Mouse (Mus musculus): ENCODE data around the gene Vrk3. TPM values are rescaled to one million over a fixed set of nuclear protein-coding genes. Genes with fewer than 3 reads are reported as not detected.

Vrk3 gene
- polyA plus RNA-seq, 1 experiment from 2014 or later, result 46.9 TPM

DNA sequence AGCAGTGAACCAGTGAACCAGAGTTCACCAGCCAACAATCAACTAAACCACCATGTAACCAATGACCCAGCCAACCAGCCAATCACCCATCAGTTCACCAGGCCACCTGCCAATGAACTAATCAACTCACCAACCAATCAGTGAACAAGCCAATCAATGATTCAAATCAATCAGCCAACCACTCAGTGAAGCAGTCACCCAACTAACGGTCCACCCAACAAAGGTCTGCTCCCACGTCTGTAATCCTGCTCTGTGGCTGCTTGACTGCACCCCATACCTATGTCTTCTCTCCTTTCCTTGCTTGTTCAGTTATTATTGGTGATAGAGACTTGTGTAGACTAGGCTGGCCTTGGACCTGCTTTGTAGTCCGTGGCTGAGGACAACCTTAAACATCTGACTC, 65.8 kb downstream of the Vrk3 start:
- Histone ChIP-seq H3K4me3 (ENCODE audit: low read length) (no peak overlapping the region), H3K9ac (ENCODE audit: low read length) (no peak overlapping the region), H3K27ac (ENCODE audit: low read length) (no peak overlapping the region), H3K36me3 (ENCODE audit: control insufficient read depth, insufficient read depth, low read length) (peaks cover 7% of the 10 kb centered on the region), H3K4me2 (ENCODE audit: low read depth, low read length) (no peak overlapping the region), H3K9me3 (ENCODE audit: control insufficient read depth, low read length) (no peaks in the 10 kb centered on the region), H3K27me3 (ENCODE audit: control insufficient read depth, insufficient read depth, low read depth, low read length) (no peaks in the 10 kb centered on the region), H3K4me1 (replicated peaks; ENCODE audit: control insufficient read depth, insufficient read depth, low read length) (peaks cover 21% of the 10 kb centered on the region)
- WGBS, result 88% methylated on average over 3 of the region's 3 CpGs
- no peak for ATAC-seq (ENCODE audit: low read depth)

- H3K9me3 ChIP-seq (ENCODE audit: control insufficient read depth, low read length), result no peaks in the 10 kb centered on the region
- H3K9ac ChIP-seq (ENCODE audit: low read length), result no peak overlapping the region
- WGBS, result 83% methylated on average over 4 of the region's 4 CpGs
- no peak overlapping the region for H3K27ac ChIP-seq (ENCODE audit: low read length)
- H3K27me3 ChIP-seq (ENCODE audit: control insufficient read depth, insufficient read depth, low read depth, low read length), result no peaks in the 10 kb centered on the region
- peaks cover 25% of the 10 kb centered on the region for H3K4me1 ChIP-seq (replicated peaks; ENCODE audit: control insufficient read depth, insufficient read depth, low read length)
- H3K4me2 ChIP-seq (ENCODE audit: low read depth, low read length), result no peak overlapping the region
- peaks cover 7% of the 10 kb centered on the region for H3K36me3 ChIP-seq (ENCODE audit: control insufficient read depth, insufficient read depth, low read length)
- H3K4me3 ChIP-seq (ENCODE audit: low read length), result no peak overlapping the region
- ATAC-seq (ENCODE audit: low read depth), result no peak
Observed at GRCm38 (mm10) chr7:44814423-44814822, 66.2 kb downstream of the Vrk3 start.

- Histone ChIP-seq H3K36me3 (ENCODE audit: control insufficient read depth, insufficient read depth, low read length) (peaks cover 7% of the 10 kb centered on the region), H3K27me3 (ENCODE audit: control insufficient read depth, insufficient read depth, low read depth, low read length) (no peaks in the 10 kb centered on the region), H3K27ac (ENCODE audit: low read length) (peak overlapping the region; percentile 97), H3K9ac (ENCODE audit: low read length) (peak overlapping the region; percentile 59), H3K9me3 (ENCODE audit: control insufficient read depth, low read length) (no peaks in the 10 kb centered on the region), H3K4me3 (ENCODE audit: low read length) (peak overlapping the region; percentile 83), H3K4me2 (ENCODE audit: low read depth, low read length) (peak overlapping the region; percentile 88), H3K4me1 (replicated peaks; ENCODE audit: control insufficient read depth, insufficient read depth, low read length) (peaks cover 29% of the 10 kb centered on the region)
- 31% methylated on average over 14 of the region's 14 CpGs for WGBS
- ATAC-seq (ENCODE audit: low read depth), result no peak
Observed at GRCm38 (mm10) chr7:44814952-44815553, 66.8 kb downstream of the Vrk3 start.

- H3K4me3 ChIP-seq (ENCODE audit: low read length), result peak within 1 kb of the TSS; percentile 83
- H3K4me2 ChIP-seq (ENCODE audit: low read depth, low read length), result peak within 1 kb of the TSS; percentile 88
- H3K36me3 ChIP-seq (ENCODE audit: control insufficient read depth, insufficient read depth, low read length), result peaks cover 7% of the 10 kb centered on the region
- H3K9me3 ChIP-seq (ENCODE audit: control insufficient read depth, low read length), result no peaks in the 10 kb centered on the region
- peaks cover 29% of the 10 kb centered on the region for H3K4me1 ChIP-seq (replicated peaks; ENCODE audit: control insufficient read depth, insufficient read depth, low read length)
- peak within 1 kb of the TSS; percentile 96 for H3K9ac ChIP-seq (ENCODE audit: low read length)
- H3K27me3 ChIP-seq (ENCODE audit: control insufficient read depth, insufficient read depth, low read depth, low read length), result no peaks in the 10 kb centered on the region
- peak within 1 kb of the TSS; percentile 97 for H3K27ac ChIP-seq (ENCODE audit: low read length)
- ATAC-seq (ENCODE audit: low read depth), result peak; percentile 94
- under 1% methylated on average over 54 of the region's 62 CpGs for WGBS
Observed at GRCm38 (mm10) chr7:44815721-44816469, 67.7 kb downstream of the Vrk3 start, which contains the start of the genes Nup62 and Il4i1. Nup62 (plus strand) TSS chr7:44816088. Il4i1 (plus strand) TSS chr7:44816387.

DNA sequence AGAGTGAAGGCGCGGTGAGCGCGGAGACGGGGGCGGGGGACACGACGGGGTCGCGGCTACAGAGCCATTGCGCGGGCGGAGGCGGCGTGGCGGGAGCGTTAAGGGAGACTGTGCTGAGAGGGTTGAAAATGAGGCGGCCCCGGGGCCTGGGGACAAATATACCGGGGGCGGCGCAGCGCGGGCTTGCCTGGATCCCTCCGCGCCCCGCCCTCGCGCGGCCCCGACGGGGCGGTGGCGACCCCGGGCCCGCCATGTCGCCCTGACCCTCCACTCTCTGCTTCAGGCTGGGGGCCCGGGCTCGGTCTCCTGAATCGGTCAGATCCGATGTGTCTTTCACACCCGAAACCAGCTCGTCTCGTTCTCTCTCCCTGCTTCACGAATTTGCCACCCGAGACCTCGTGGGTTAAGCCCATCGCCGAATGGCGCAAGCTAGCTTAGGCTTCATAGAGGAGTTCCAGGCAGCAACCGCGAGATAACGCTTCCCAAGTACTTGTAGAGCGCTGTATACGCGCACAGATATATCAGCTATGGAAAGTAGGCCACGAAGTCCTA, 68.3 kb downstream of the Vrk3 start, which contains the start of gene Atf5:
Atf5 (minus strand) TSS at position 189 of the 552 bp plus-strand sequence.
- under 1% methylated on average over 52 of the region's 57 CpGs for WGBS
- ATAC-seq (ENCODE audit: low read depth), result peak; percentile 43
- H3K27ac ChIP-seq (ENCODE audit: low read length), result peak within 1 kb of the TSS; percentile 97
- H3K36me3 ChIP-seq (ENCODE audit: control insufficient read depth, insufficient read depth, low read length), result peaks cover 7% of the 10 kb centered on the region
- no peaks in the 10 kb centered on the region for H3K9me3 ChIP-seq (ENCODE audit: control insufficient read depth, low read length)
- no peaks in the 10 kb centered on the region for H3K27me3 ChIP-seq (ENCODE audit: control insufficient read depth, insufficient read depth, low read depth, low read length)
- H3K4me2 ChIP-seq (ENCODE audit: low read depth, low read length), result peak within 1 kb of the TSS; percentile 88
- H3K4me3 ChIP-seq (ENCODE audit: low read length), result peak within 1 kb of the TSS; percentile 83
- peaks cover 32% of the 10 kb centered on the region for H3K4me1 ChIP-seq (replicated peaks; ENCODE audit: control insufficient read depth, insufficient read depth, low read length)
- peak within 1 kb of the TSS; percentile 96 for H3K9ac ChIP-seq (ENCODE audit: low read length)

- H3K9ac ChIP-seq (ENCODE audit: low read length), result peak overlapping the region; percentile 96
- peaks cover 32% of the 10 kb centered on the region for H3K4me1 ChIP-seq (replicated peaks; ENCODE audit: control insufficient read depth, insufficient read depth, low read length)
- H3K4me3 ChIP-seq (ENCODE audit: low read length), result peak overlapping the region; percentile 83
- peak overlapping the region; percentile 88 for H3K4me2 ChIP-seq (ENCODE audit: low read depth, low read length)
- no peak for ATAC-seq (ENCODE audit: low read depth)
- H3K36me3 ChIP-seq (ENCODE audit: control insufficient read depth, insufficient read depth, low read length), result peaks cover 7% of the 10 kb centered on the region
- H3K27ac ChIP-seq (ENCODE audit: low read length), result peak overlapping the region; percentile 97
- no peaks in the 10 kb centered on the region for H3K9me3 ChIP-seq (ENCODE audit: control insufficient read depth, low read length)
- H3K27me3 ChIP-seq (ENCODE audit: control insufficient read depth, insufficient read depth, low read depth, low read length), result no peaks in the 10 kb centered on the region
- WGBS, result 15% methylated on average over 3 of the region's 3 CpGs
Observed at GRCm38 (mm10) chr7:44817441-44817840, 69.2 kb downstream of the Vrk3 start.

GRCm38 (mm10) chr7:44818164-44818563, 70.0 kb downstream of the Vrk3 start:
- WGBS, result 15% methylated on average over 2 of the region's 2 CpGs
- no peak overlapping the region; the same call in 1 of the 2 replicates for H3K27ac ChIP-seq (ENCODE audit: low read length)
- no peaks in the 10 kb centered on the region for H3K27me3 ChIP-seq (ENCODE audit: control insufficient read depth, insufficient read depth, low read depth, low read length)
- peak overlapping the region; percentile 83 for H3K4me3 ChIP-seq (ENCODE audit: low read length)
- peak overlapping the region; percentile 96 for H3K9ac ChIP-seq (ENCODE audit: low read length)
- H3K4me2 ChIP-seq (ENCODE audit: low read depth, low read length), result peak overlapping the region; percentile 88
- H3K4me1 ChIP-seq (replicated peaks; ENCODE audit: control insufficient read depth, insufficient read depth, low read length), result peaks cover 32% of the 10 kb centered on the region
- H3K36me3 ChIP-seq (ENCODE audit: control insufficient read depth, insufficient read depth, low read length), result peaks cover 7% of the 10 kb centered on the region
- no peak for ATAC-seq (ENCODE audit: low read depth)
- H3K9me3 ChIP-seq (ENCODE audit: control insufficient read depth, low read length), result no peaks in the 10 kb centered on the region

- Histone ChIP-seq H3K4me2 (ENCODE audit: low read depth, low read length) (peak overlapping the region; percentile 88), H3K9ac (ENCODE audit: low read length) (peak overlapping the region; percentile 54), H3K36me3 (ENCODE audit: control insufficient read depth, insufficient read depth, low read length) (peaks cover 3% of the 10 kb centered on the region; the same call in 1 of the 2 replicates), H3K4me3 (ENCODE audit: low read length) (peak overlapping the region; percentile 83), H3K4me1 (replicated peaks; ENCODE audit: control insufficient read depth, insufficient read depth, low read length) (peaks cover 36% of the 10 kb centered on the region), H3K27me3 (ENCODE audit: control insufficient read depth, insufficient read depth, low read depth, low read length) (no peaks in the 10 kb centered on the region), H3K9me3 (ENCODE audit: control insufficient read depth, low read length) (no peaks in the 10 kb centered on the region), H3K27ac (ENCODE audit: low read length) (peak overlapping the region; percentile 27; the same call in 1 of the 2 replicates)
- WGBS, result 35% methylated on average over 6 of the region's 6 CpGs
- ATAC-seq (ENCODE audit: low read depth), result no peak
Observed at GRCm38 (mm10) chr7:44818751-44819235, 70.6 kb downstream of the Vrk3 start.

DNA sequence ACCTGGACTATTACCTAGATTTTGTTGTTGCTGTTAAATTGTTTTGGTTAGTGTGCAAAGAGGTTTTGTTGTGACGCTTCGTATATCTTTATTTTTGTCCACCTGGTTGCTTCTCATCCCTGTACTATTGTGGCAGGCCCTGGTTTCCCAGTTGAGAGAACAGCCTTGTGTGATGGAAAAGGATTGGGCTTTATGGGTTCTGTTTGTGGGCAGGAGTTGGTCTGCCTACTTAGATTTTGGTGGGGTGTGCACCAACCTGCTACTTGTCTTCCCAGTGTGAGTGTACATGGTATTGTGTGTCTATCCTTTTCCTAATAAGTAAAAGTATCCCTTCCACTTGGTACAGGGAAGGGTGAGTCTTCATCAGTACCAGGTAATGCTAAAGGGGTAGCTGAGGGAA, 71.2 kb downstream of the Vrk3 start:
- Histone ChIP-seq H3K4me1 (replicated peaks; ENCODE audit: control insufficient read depth, insufficient read depth, low read length) (peaks cover 37% of the 10 kb centered on the region), H3K27me3 (ENCODE audit: control insufficient read depth, insufficient read depth, low read depth, low read length) (no peaks in the 10 kb centered on the region), H3K4me2 (ENCODE audit: low read depth, low read length) (peak overlapping the region; percentile 88; the same call in 1 of the 2 replicates), H3K36me3 (ENCODE audit: control insufficient read depth, insufficient read depth, low read length) (no peaks in the 10 kb centered on the region), H3K4me3 (ENCODE audit: low read length) (no peak overlapping the region), H3K27ac (ENCODE audit: low read length) (no peak overlapping the region), H3K9ac (ENCODE audit: low read length) (no peak overlapping the region), H3K9me3 (ENCODE audit: control insufficient read depth, low read length) (no peaks in the 10 kb centered on the region)
- WGBS, result 81% methylated on average over 2 of the region's 2 CpGs
- no peak for ATAC-seq (ENCODE audit: low read depth)

All from lung, embryonic 16.5 days (tissue).